Mouse (Mus musculus): ENCODE data around the gene Phf20. TPM values are rescaled to one million over a fixed set of nuclear protein-coding genes. Genes with fewer than 3 reads are reported as not detected.
A peak's percentile ranks its signal among the peaks of the same experiment; 100 is the strongest.

Gene Phf20
- total and polyA plus RNA-seq, 2 experiments from 2014 or later, result 10.6 to 30.4 TPM

- Histone ChIP-seq H3K4me1 (ENCODE audit: control insufficient read depth, insufficient read depth) (no peaks in the 10 kb centered on the region), H3K9ac (replicated peaks; ENCODE audit: low read depth, low read length) (no peak overlapping the region), H3K36me3 (replicated peaks; ENCODE audit: control insufficient read depth, insufficient read depth, low read length) (no peaks in the 10 kb centered on the region), H3K9me3 (replicated peaks; ENCODE audit: control insufficient read depth, low read length) (no peaks in the 10 kb centered on the region), H3K27me3 (ENCODE audit: control insufficient read depth, insufficient read depth, low read length) (no peaks in the 10 kb centered on the region), H3K4me3 (ENCODE audit: low read depth, low read length) (no peak overlapping the region), H3K4me2 (ENCODE audit: low read depth, low read length) (no peak overlapping the region), H3K27ac (ENCODE audit: low read depth) (no peak overlapping the region)
- ATAC-seq (ENCODE audit: insufficient read depth, low read depth) (no peak), DNase-seq (ENCODE audit: low spot score) (no peak)
- no peak for TF ChIP-seq EP300 (IDR thresholded peaks at IDR 0.05; ENCODE audit: low read depth)
- no peak for TF ChIP-seq CTCF (IDR thresholded peaks at IDR 0.05; ENCODE audit: low read depth)
- WGBS, result 93% methylated on average over 6 of the region's 6 CpGs
Observed at GRCm38 (mm10) chr2:156314811-156315210, 118.5 kb downstream of the Phf20 start.

GRCm38 (mm10) chr2:156318491-156318890 is 122.2 kb downstream of the Phf20 start:
- Histone ChIP-seq H3K9ac (replicated peaks; ENCODE audit: low read depth, low read length) (no peak overlapping the region), H3K4me2 (ENCODE audit: low read depth, low read length) (no peak overlapping the region), H3K4me3 (ENCODE audit: low read depth, low read length) (no peak overlapping the region), H3K9me3 (replicated peaks; ENCODE audit: control insufficient read depth, low read length) (no peaks in the 10 kb centered on the region), H3K4me1 (ENCODE audit: control insufficient read depth, insufficient read depth) (no peaks in the 10 kb centered on the region), H3K27ac (ENCODE audit: low read depth) (no peak overlapping the region), H3K36me3 (replicated peaks; ENCODE audit: control insufficient read depth, insufficient read depth, low read length) (no peaks in the 10 kb centered on the region), H3K27me3 (ENCODE audit: control insufficient read depth, insufficient read depth, low read length) (no peaks in the 10 kb centered on the region)
- TF ChIP-seq EP300 (IDR thresholded peaks at IDR 0.05; ENCODE audit: low read depth), result no peak
- no peak for TF ChIP-seq CTCF (IDR thresholded peaks at IDR 0.05; ENCODE audit: low read depth)
- ATAC-seq (ENCODE audit: insufficient read depth, low read depth), result no peak
- DNase-seq (ENCODE audit: low spot score), result no peak

GRCm38 (mm10) chr2:156321538-156321937 is 125.3 kb downstream of the Phf20 start:
- no peaks in the 10 kb centered on the region for H3K9me3 ChIP-seq (replicated peaks; ENCODE audit: control insufficient read depth, low read length)
- no peak overlapping the region for H3K4me3 ChIP-seq (ENCODE audit: low read depth, low read length)
- no peaks in the 10 kb centered on the region for H3K27me3 ChIP-seq (ENCODE audit: control insufficient read depth, insufficient read depth, low read length)
- H3K4me1 ChIP-seq (ENCODE audit: control insufficient read depth, insufficient read depth), result peaks cover 5% of the 10 kb centered on the region; the same call in 1 of the 2 replicates
- TF ChIP-seq CTCF (IDR thresholded peaks at IDR 0.05; ENCODE audit: low read depth) (no peak), EP300 (IDR thresholded peaks at IDR 0.05; ENCODE audit: low read depth) (no peak)
- 82% methylated on average over 6 of the region's 6 CpGs for WGBS
- DNase-seq (ENCODE audit: low spot score) (no peak), ATAC-seq (ENCODE audit: insufficient read depth, low read depth) (no peak)
- no peak overlapping the region for H3K9ac ChIP-seq (replicated peaks; ENCODE audit: low read depth, low read length)
- H3K36me3 ChIP-seq (replicated peaks; ENCODE audit: control insufficient read depth, insufficient read depth, low read length), result no peaks in the 10 kb centered on the region
- no peak overlapping the region for H3K27ac ChIP-seq (ENCODE audit: low read depth)
- no peak overlapping the region for H3K4me2 ChIP-seq (ENCODE audit: low read depth, low read length)

- Histone ChIP-seq H3K9ac (replicated peaks; ENCODE audit: low read depth, low read length) (no peak overlapping the region), H3K27ac (ENCODE audit: low read depth) (peak overlapping the region; percentile 57), H3K27me3 (ENCODE audit: control insufficient read depth, insufficient read depth, low read length) (no peaks in the 10 kb centered on the region), H3K4me3 (ENCODE audit: low read depth, low read length) (no peak overlapping the region), H3K9me3 (replicated peaks; ENCODE audit: control insufficient read depth, low read length) (no peaks in the 10 kb centered on the region), H3K4me2 (ENCODE audit: low read depth, low read length) (peak overlapping the region; percentile 27; the same call in 1 of the 2 replicates), H3K4me1 (ENCODE audit: control insufficient read depth, insufficient read depth) (peaks cover 5% of the 10 kb centered on the region; the same call in 1 of the 2 replicates), H3K36me3 (replicated peaks; ENCODE audit: control insufficient read depth, insufficient read depth, low read length) (no peaks in the 10 kb centered on the region)
- TF ChIP-seq EP300 (IDR thresholded peaks at IDR 0.05; ENCODE audit: low read depth) (no peak), CTCF (IDR thresholded peaks at IDR 0.05; ENCODE audit: low read depth) (no peak)
- peak; percentile 72 for DNase-seq (ENCODE audit: low spot score)
- WGBS, result 21% methylated on average over 6 of the region's 6 CpGs
- ATAC-seq (ENCODE audit: insufficient read depth, low read depth), result peak; percentile 72
Observed at GRCm38 (mm10) chr2:156324116-156324588, 127.9 kb downstream of the Phf20 start.

GRCm38 (mm10) chr2:156324681-156325080 is 128.4 kb downstream of the Phf20 start:
- no peaks in the 10 kb centered on the region for H3K36me3 ChIP-seq (replicated peaks; ENCODE audit: control insufficient read depth, insufficient read depth, low read length)
- H3K4me2 ChIP-seq (ENCODE audit: low read depth, low read length), result no peak overlapping the region; the same call in 1 of the 2 replicates
- H3K4me3 ChIP-seq (ENCODE audit: low read depth, low read length), result no peak overlapping the region
- H3K27ac ChIP-seq (ENCODE audit: low read depth), result peak overlapping the region; percentile 57
- WGBS, result 16% methylated on average over 5 of the region's 5 CpGs
- H3K4me1 ChIP-seq (ENCODE audit: control insufficient read depth, insufficient read depth), result peaks cover 5% of the 10 kb centered on the region; the same call in 1 of the 2 replicates
- H3K9ac ChIP-seq (replicated peaks; ENCODE audit: low read depth, low read length), result no peak overlapping the region
- no peaks in the 10 kb centered on the region for H3K9me3 ChIP-seq (replicated peaks; ENCODE audit: control insufficient read depth, low read length)
- ATAC-seq (ENCODE audit: insufficient read depth, low read depth) (peak; percentile 66), DNase-seq (ENCODE audit: low spot score) (peak; percentile 54)
- TF ChIP-seq CTCF (IDR thresholded peaks at IDR 0.05; ENCODE audit: low read depth) (no peak), EP300 (IDR thresholded peaks at IDR 0.05; ENCODE audit: low read depth) (no peak)
- no peaks in the 10 kb centered on the region for H3K27me3 ChIP-seq (ENCODE audit: control insufficient read depth, insufficient read depth, low read length)

- ATAC-seq (ENCODE audit: insufficient read depth, low read depth) (no peak), DNase-seq (ENCODE audit: low spot score) (no peak)
- TF ChIP-seq CTCF (IDR thresholded peaks at IDR 0.05; ENCODE audit: low read depth) (no peak), EP300 (IDR thresholded peaks at IDR 0.05; ENCODE audit: low read depth) (no peak)
- WGBS, result 52% methylated on average over 1 of the region's 1 CpGs
- H3K36me3 ChIP-seq (replicated peaks; ENCODE audit: control insufficient read depth, insufficient read depth, low read length), result no peaks in the 10 kb centered on the region
- H3K4me3 ChIP-seq (ENCODE audit: low read depth, low read length), result no peak overlapping the region
- no peak overlapping the region for H3K27ac ChIP-seq (ENCODE audit: low read depth)
- no peak overlapping the region for H3K4me2 ChIP-seq (ENCODE audit: low read depth, low read length)
- no peaks in the 10 kb centered on the region for H3K9me3 ChIP-seq (replicated peaks; ENCODE audit: control insufficient read depth, low read length)
- no peaks in the 10 kb centered on the region for H3K27me3 ChIP-seq (ENCODE audit: control insufficient read depth, insufficient read depth, low read length)
- H3K9ac ChIP-seq (replicated peaks; ENCODE audit: low read depth, low read length), result no peak overlapping the region
- H3K4me1 ChIP-seq (ENCODE audit: control insufficient read depth, insufficient read depth), result no peaks in the 10 kb centered on the region
Observed at GRCm38 (mm10) chr2:156330681-156331080, 134.4 kb downstream of the Phf20 start.
